Mouse (Mus musculus) MEL-GATA-1-ER (cell line): ENCODE data around the gene Churc1.

Experiments used
- DNase-seq: peaks from one replicate; pipeline ENCODE4 v3.0.0-alpha.2; 2012; ENCODE audit warnings: low read depth; ENCODE audit errors: extremely low read depth

Churc1 gene

DNA sequence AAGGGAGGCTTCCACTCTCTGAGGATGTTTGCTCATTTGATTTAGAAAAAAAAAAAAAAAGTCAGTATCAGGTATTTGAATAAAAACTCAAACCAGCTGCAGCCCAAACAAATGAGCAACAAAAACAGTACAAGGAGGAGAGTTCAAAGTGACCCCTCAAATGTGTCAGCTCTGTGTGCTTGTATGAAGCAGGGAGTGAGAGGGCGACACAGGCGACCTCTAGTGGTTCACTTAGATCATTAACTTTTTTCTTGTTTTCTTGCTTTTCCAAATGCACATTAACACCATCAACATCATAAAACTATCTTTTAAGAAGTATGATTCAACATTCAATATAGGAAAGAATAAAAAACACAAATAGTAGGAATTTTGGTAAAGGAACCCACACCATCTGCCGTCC is 67.4 kb downstream of the Churc1 start:
- peak; percentile 49 for DNase-seq
